Comparison of ENCODE assay signal across 25 mouse cellular contexts in the genomic region with DNA sequence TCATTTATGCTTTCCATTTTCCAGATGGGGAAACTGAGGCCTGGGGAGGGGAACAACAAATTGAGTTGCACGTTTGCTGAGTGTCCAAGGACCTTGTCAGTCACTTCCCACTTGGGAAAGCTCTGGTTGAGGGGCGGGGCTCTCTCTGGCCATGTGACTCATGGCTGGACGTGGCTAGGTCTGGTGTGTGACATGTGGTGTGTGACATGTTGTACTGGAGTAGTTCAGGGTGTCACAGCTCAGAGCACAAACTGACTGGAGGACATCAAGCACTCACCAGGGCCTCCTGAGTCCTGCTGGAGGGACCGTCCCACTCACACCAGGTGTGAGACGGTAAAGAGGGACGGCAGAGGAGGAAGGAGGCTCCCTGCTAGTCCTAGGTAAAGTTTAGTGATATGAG. TPM values are rescaled to one million over a fixed set of nuclear protein-coding genes. Genes with fewer than 3 reads are reported as not detected.
DNase-seq lines count a peak whose midpoint lies in the region; ATAC-seq and TF ChIP-seq lines count a peak whose summit lies in the region.
"Had no signal": no experiment of that assay in that cellular context is flagged by ENCODE, and none has a peak within 500 bp of the region (broad histone marks: within the 10 kb centered on the region; RNA-seq: fewer than 3 reads in every experiment).

No protein-coding gene starts in this region.

- no peak overlapping the region for H3ac ChIP-seq in myocyte (ENCODE audit: control insufficient read depth, insufficient read length)

- peak; percentile 71 for DNase-seq in heart, embryonic 10.5 days (ENCODE audit: low spot score)
- peak; percentile 27 for DNase-seq in lung, postnatal 0 days (ENCODE audit: low spot score)
- no peak for DNase-seq in lung, postnatal 10 days
- DNase-seq in urinary bladder, postnatal 4 days (ENCODE audit: low spot score in 2 of 2), result peak; percentile 11 to 56
- no peak for DNase-seq in urinary bladder, postnatal 10 days (ENCODE audit: low spot score)
- no peak for DNase-seq in yolk sac, embryonic 10.5 days (ENCODE audit: low spot score)
- DNase-seq: adrenal gland, postnatal 14 days; B cell, adult 2 months; cerebellum, adult 2 months; cerebellum, postnatal 36 days; embryo, embryonic 11 days; forebrain, postnatal 0 days; gastrocnemius, postnatal 14 days; heart, adult 18-20 months; kidney, postnatal 36 days; layer of hippocampus, postnatal 36 days; liver, embryonic 13.5 days; lung, embryonic 14.5 days; right cerebral cortex, postnatal 14 days had no signal

- no peak overlapping the region for H3K4me3 ChIP-seq in heart, embryonic 10.5 days
- no peak overlapping the region for H3K4me3 ChIP-seq in heart, embryonic 11.5 days (ENCODE audit: low read depth, low read length)
- no peak overlapping the region for H3K4me3 ChIP-seq in lung, postnatal 0 days (ENCODE audit: low read depth, low read length)
- no peak overlapping the region for H3K4me3 ChIP-seq in myocyte
- H3K4me3 ChIP-seq: hindbrain, embryonic 13.5 days; liver, embryonic 13.5 days had no signal

- H3K36me3 ChIP-seq in heart, embryonic 10.5 days, result no peaks in the 10 kb centered on the region
- no peaks in the 10 kb centered on the region for H3K36me3 ChIP-seq in heart, embryonic 11.5 days (ENCODE audit: control insufficient read depth, insufficient read depth, low read length)
- no peaks in the 10 kb centered on the region for H3K36me3 ChIP-seq in lung, postnatal 0 days (ENCODE audit: insufficient read depth, low read length)
- H3K36me3 ChIP-seq in myocyte (ENCODE audit: control insufficient read depth, insufficient read depth), result no peaks in the 10 kb centered on the region
- H3K36me3 ChIP-seq: hindbrain, embryonic 13.5 days; liver, embryonic 13.5 days had no signal

- no peak overlapping the region for H3K4me2 ChIP-seq in heart, embryonic 11.5 days
- no peak overlapping the region for H3K4me2 ChIP-seq in lung, postnatal 0 days (replicated peaks; ENCODE audit: low read depth, low read length)
- no peak overlapping the region for H3K4me2 ChIP-seq in myocyte (ENCODE audit: low read depth)
- H3K4me2 ChIP-seq: hindbrain, embryonic 13.5 days; liver, embryonic 13.5 days; lung, embryonic 14.5 days had no signal

- H3K27me3 ChIP-seq in heart, embryonic 10.5 days (ENCODE audit: insufficient read depth, poor library complexity, severe bottlenecking), result peaks cover 64% of the 10 kb centered on the region
- peaks cover 13% of the 10 kb centered on the region for H3K27me3 ChIP-seq in heart, embryonic 11.5 days (ENCODE audit: control insufficient read depth, insufficient read depth, low read length)
- H3K27me3 ChIP-seq in lung, postnatal 0 days (replicated peaks; ENCODE audit: insufficient read depth, low read length), result no peaks in the 10 kb centered on the region
- peaks cover 30% of the 10 kb centered on the region for H3K27me3 ChIP-seq in myocyte (ENCODE audit: control insufficient read depth, insufficient read depth, insufficient read length)
- H3K27me3 ChIP-seq: liver, embryonic 13.5 days had no signal

- no peak for ATAC-seq in heart, embryonic 11.5 days (replicated peaks; ENCODE audit: insufficient number of reproducible peaks, low FRiP score, low TSS enrichment)
- ATAC-seq in lung, postnatal 0 days, result no peak

- H3K9ac ChIP-seq in heart, embryonic 11.5 days (ENCODE audit: low read depth, low read length), result no peak overlapping the region
- H3K9ac ChIP-seq in lung, postnatal 0 days (replicated peaks; ENCODE audit: low read depth), result no peak overlapping the region
- H3K9ac ChIP-seq: forebrain, postnatal 0 days; hindbrain, embryonic 13.5 days; liver, embryonic 13.5 days; lung, embryonic 14.5 days had no signal

- WGBS in heart, embryonic 10.5 days, result 60% methylated on average over 6 of the region's 6 CpGs
- 58% methylated on average over 6 of the region's 6 CpGs for WGBS in heart, embryonic 11.5 days (ENCODE audit: insufficient replicate concordance)
- WGBS in lung, postnatal 0 days, result 57% methylated on average over 6 of the region's 6 CpGs

- H3K79me2 ChIP-seq in myocyte (ENCODE audit: control insufficient read depth, insufficient read depth), result no peaks in the 10 kb centered on the region

- TF ChIP-seq POLR2A in myocyte (IDR thresholded peaks at IDR 0.05; ENCODE audit: insufficient read length, low read depth), result no peak

- TF ChIP-seq CTCF in lung, postnatal 0 days (IDR thresholded peaks at IDR 0.05), result no peak

- no peak for TF ChIP-seq EP300 in lung, postnatal 0 days (IDR thresholded peaks at IDR 0.05)

- no peaks in the 10 kb centered on the region for H3K9me3 ChIP-seq in heart, embryonic 10.5 days
- H3K9me3 ChIP-seq in heart, embryonic 11.5 days (replicated peaks; ENCODE audit: control insufficient read depth, low read length), result no peaks in the 10 kb centered on the region
- H3K9me3 ChIP-seq in lung, postnatal 0 days (ENCODE audit: low read length), result no peaks in the 10 kb centered on the region
- H3K9me3 ChIP-seq: hindbrain, embryonic 13.5 days; liver, embryonic 13.5 days had no signal

- no peak overlapping the region for H3K27ac ChIP-seq in heart, embryonic 10.5 days
- no peak overlapping the region for H3K27ac ChIP-seq in heart, embryonic 11.5 days (ENCODE audit: low read depth, low read length)
- no peak overlapping the region for H3K27ac ChIP-seq in lung, postnatal 0 days (ENCODE audit: low read length)
- H3K27ac ChIP-seq: hindbrain, embryonic 13.5 days; liver, embryonic 13.5 days; stomach, postnatal 0 days had no signal

- H3K4me1 ChIP-seq in heart, embryonic 10.5 days, result peaks cover 6% of the 10 kb centered on the region
- no peaks in the 10 kb centered on the region for H3K4me1 ChIP-seq in heart, embryonic 11.5 days (ENCODE audit: control insufficient read depth, insufficient read depth, low read length)
- no peaks in the 10 kb centered on the region for H3K4me1 ChIP-seq in lung, postnatal 0 days (ENCODE audit: insufficient read depth, low read depth, low read length)
- H3K4me1 ChIP-seq: hindbrain, embryonic 13.5 days; liver, embryonic 13.5 days had no signal

TF ChIP-seq in myocyte, 11 proteins besides CTCF, POLR2A, EP300 and RAD21:
- no peak for TF ChIP-seq E2F4 (IDR thresholded peaks at IDR 0.05; ENCODE audit: insufficient read depth)
- TF ChIP-seq USF1 (IDR thresholded peaks at IDR 0.05; ENCODE audit: low read depth), result peak; percentile 21
- no peak for TF ChIP-seq MYOG (IDR thresholded peaks at IDR 0.05; ENCODE audit: control insufficient read depth in 1 of 3, insufficient read depth in 1 of 3, insufficient read length in 2 of 3, low read depth in 2 of 3)
- TF ChIP-seq MAX (IDR thresholded peaks at IDR 0.05; ENCODE audit: low read depth), result no peak

RNA-seq across cellular contexts. Expression of gene Pck1, which starts 32.4 kb away (rescaled TPM):
- polyA plus RNA-seq in heart, embryonic 10.5 days (2016; fragmentation: Nextera tagmentation; extraction: Ambion mirVana), result not detected in 2 replicates
- polyA plus RNA-seq in heart, embryonic 11.5 days (2014; fragmentation: Nextera tagmentation; extraction: Ambion mirVana), result not detected in 2 replicates
- 0.08 and 0.10 TPM in 2 replicates for polyA plus RNA-seq in lung, postnatal 0 days (2015; fragmentation: Nextera tagmentation; extraction: Ambion mirVana)
- polyA plus RNA-seq in myocyte (2012; fragmentation: generic; extraction: Trizol), result not detected
- polyA plus RNA-seq: cerebellum, adult 2 months; forebrain, postnatal 0 days; heart, embryonic 14.5 days; hindbrain, embryonic 13.5 days; lung, embryonic 14.5 days had no signal

RNA-seq across cellular contexts. Expression of gene Zbp1, which starts 33.4 kb away (rescaled TPM):
- polyA plus RNA-seq in heart, embryonic 10.5 days (2016; fragmentation: Nextera tagmentation; extraction: Ambion mirVana), result not detected in 2 replicates
- not detected in 2 replicates for polyA plus RNA-seq in heart, embryonic 11.5 days (2014; fragmentation: Nextera tagmentation; extraction: Ambion mirVana)
- 1.1 and 2.5 TPM in 2 replicates for polyA plus RNA-seq in lung, postnatal 0 days (2015; fragmentation: Nextera tagmentation; extraction: Ambion mirVana)
- polyA plus RNA-seq in myocyte (2012; fragmentation: generic; extraction: Trizol), result 1.1 TPM
- polyA plus RNA-seq: heart, embryonic 14.5 days; kidney, embryonic 14.5 days had no signal

Comparison
In these comparisons a context has a peak if more than half of its experiments do, and no peak if none do; other contexts are left out.
1. DNase-seq: peak in heart, embryonic 10.5 days (single experiment), lung, postnatal 0 days (single experiment) and urinary bladder, postnatal 4 days (2 of 2); none in lung, postnatal 10 days (single experiment), urinary bladder, postnatal 10 days (single experiment) and yolk sac, embryonic 10.5 days (single experiment).